Mouse (Mus musculus): ENCODE results near the gene Fgb. TPM values are rescaled to one million over a fixed set of nuclear protein-coding genes. Genes with fewer than 3 reads are reported as not detected.
A peak's percentile ranks its signal among the peaks of the same experiment; 100 is the strongest.

Gene Fgb
- total RNA-seq, 2 experiments from 2014 or later: not detected

- no peak for DNase-seq (ENCODE audit: low spot score in 2 of 2)
- no peak overlapping the region for H3K4me3 ChIP-seq
- H3K27ac ChIP-seq: no peak overlapping the region
- TF ChIP-seq CTCF (conservative IDR thresholded peaks at IDR 0.05): no peak
Observed at GRCm38 (mm10) chr3:83052102-83052501, 2.4 kb upstream of the Fgb start.

DNA sequence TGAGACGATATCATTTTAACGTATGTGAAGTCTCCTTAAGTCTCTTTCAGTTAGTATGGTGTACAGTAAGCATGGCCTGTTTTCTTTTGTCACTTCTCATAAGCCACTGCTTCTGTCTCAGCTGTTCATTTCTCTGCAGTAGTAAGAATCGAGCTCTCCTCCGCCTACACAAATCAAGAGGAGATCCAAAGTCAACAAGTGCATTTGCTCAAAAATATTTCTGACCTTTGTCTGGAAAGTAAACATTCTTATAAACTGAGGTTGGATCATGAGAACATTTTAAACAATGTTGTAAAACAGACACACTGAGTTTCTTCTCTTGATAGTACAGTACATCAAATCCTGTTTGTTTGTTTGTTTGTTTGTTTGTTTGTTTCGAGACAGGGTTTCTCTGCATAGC lies 998 bp upstream of the Fgb start:
- no peak for DNase-seq (ENCODE audit: low spot score in 2 of 2)
- TF ChIP-seq CTCF (conservative IDR thresholded peaks at IDR 0.05): no peak
- Histone ChIP-seq H3K4me3 (no peak overlapping the region), H3K27ac (no peak overlapping the region)

DNA sequence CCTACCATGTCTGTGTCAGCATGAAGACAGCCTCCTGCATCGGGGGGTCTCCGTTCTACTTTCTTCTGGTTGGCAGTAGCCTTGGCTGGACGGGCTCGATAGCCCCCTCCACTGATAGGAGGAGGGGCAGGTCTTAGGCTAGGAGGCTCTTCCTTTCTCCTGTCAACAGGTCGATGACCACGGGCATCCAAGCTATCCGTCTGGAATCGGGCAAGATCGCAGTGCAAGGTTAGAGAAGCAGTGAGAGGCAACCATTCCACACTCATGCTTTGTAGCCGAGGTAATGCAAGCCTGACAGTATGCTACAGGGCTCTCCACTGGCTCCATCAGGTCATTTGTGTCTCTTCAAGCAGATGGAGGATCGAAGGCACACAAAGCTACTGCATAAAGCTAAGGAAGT lies 3.0 kb downstream of the Fgb start:
- H3K27ac ChIP-seq: no peak overlapping the region
- no peak for DNase-seq (ENCODE audit: low spot score in 2 of 2)
- no peak overlapping the region for H3K4me3 ChIP-seq
- TF ChIP-seq CTCF (conservative IDR thresholded peaks at IDR 0.05): no peak

- H3K27ac ChIP-seq: no peak overlapping the region
- TF ChIP-seq CTCF (conservative IDR thresholded peaks at IDR 0.05): no peak
- no peak overlapping the region for H3K4me3 ChIP-seq
- DNase-seq (ENCODE audit: low spot score in 2 of 2): no peak
Observed at GRCm38 (mm10) chr3:83042451-83042850, 7.2 kb downstream of the Fgb start.

DNA sequence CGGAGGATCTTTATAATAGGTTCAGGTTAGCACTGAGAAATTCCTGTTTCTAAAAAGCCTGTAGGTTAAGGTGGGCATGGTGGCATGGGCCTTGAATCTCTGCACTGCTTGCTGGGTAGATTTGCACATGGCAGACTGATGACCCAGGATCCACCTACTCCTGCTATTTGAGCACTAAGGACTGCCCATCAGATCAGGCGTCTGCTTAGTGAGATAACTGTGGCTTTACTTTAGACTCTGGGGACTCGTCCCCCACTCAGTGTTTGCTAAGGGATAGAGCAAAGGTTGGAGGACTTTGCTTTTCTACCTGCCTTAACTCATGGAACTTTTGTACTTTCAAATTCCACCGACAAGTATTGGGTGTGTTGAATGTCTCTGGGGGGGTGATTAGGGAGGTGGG lies 10.0 kb downstream of the Fgb start:
- H3K4me3 ChIP-seq: no peak overlapping the region
- no peak for TF ChIP-seq CTCF (conservative IDR thresholded peaks at IDR 0.05)
- H3K27ac ChIP-seq: no peak overlapping the region
- no peak for DNase-seq (ENCODE audit: low spot score in 2 of 2)

- no peak overlapping the region for H3K4me3 ChIP-seq
- no peak overlapping the region for H3K27ac ChIP-seq
- TF ChIP-seq CTCF (conservative IDR thresholded peaks at IDR 0.05): no peak
- DNase-seq (ENCODE audit: low spot score in 2 of 2): no peak
Observed at GRCm38 (mm10) chr3:83038865-83039264, 10.8 kb downstream of the Fgb start.

GRCm38 (mm10) chr3:83033801-83034200 lies 15.9 kb downstream of the Fgb start:
- no peak for DNase-seq (ENCODE audit: low spot score in 2 of 2)
- H3K4me3 ChIP-seq: no peak overlapping the region
- no peak for TF ChIP-seq CTCF (conservative IDR thresholded peaks at IDR 0.05)
- no peak overlapping the region for H3K27ac ChIP-seq

- no peak for DNase-seq (ENCODE audit: low spot score in 2 of 2)
- no peak overlapping the region for H3K27ac ChIP-seq
- H3K4me3 ChIP-seq: no peak overlapping the region; the same call in 1 of the 2 replicates
Observed at GRCm38 (mm10) chr3:83032746-83033308, 16.8 kb downstream of the Fgb start.

GRCm38 (mm10) chr3:83030331-83030730 lies 19.3 kb downstream of the Fgb start:
- no peak for DNase-seq (ENCODE audit: low spot score in 2 of 2)
- Histone ChIP-seq H3K27ac (no peak overlapping the region), H3K4me3 (no peak overlapping the region)
- TF ChIP-seq CTCF (conservative IDR thresholded peaks at IDR 0.05): no peak

More at GRCm38 (mm10) chr3:83032746-83033308, 16.8 kb downstream of the Fgb start:
- no peak for TF ChIP-seq CTCF (conservative IDR thresholded peaks at IDR 0.05)

DNA sequence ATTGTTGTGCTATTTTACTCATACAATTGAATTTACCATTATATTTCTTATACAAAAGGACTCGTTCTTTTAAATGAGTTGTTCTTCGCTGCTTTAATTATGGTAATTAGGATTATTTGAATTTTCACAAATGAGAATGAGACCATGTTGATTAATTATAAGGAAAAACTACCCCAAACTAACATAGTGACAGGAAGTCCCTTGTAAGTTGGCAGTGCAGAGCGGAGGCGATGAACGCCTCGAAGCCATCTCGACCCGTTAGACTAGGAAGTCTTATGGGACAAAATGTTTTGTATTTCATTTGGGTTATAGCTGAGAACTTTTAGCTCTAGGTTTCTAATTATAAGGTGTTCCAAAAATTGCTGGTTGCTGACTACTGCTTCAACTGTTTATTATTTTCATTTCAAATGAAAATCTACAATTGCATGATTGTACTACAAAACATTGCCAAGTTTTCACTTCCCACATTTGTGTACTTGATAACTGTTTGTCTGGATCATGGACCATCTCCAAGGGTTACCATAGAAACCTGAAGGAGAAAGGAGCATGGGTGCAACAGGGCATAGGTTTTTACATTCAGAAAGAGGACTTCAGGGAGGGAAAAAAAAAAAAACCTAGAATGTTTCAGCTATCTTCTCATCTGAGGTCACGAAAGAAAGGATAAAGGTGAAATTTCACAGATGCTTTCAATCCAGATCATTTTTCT lies 22.0 kb downstream of the Fgb start:
- Histone ChIP-seq H3K27ac (peak overlapping the region; percentile 85), H3K4me3 (no peak overlapping the region)
- peak in 1 of 2 experiments; percentile 47 for DNase-seq (ENCODE audit: low spot score in 2 of 2)
- no peak for TF ChIP-seq CTCF (conservative IDR thresholded peaks at IDR 0.05)

DNA sequence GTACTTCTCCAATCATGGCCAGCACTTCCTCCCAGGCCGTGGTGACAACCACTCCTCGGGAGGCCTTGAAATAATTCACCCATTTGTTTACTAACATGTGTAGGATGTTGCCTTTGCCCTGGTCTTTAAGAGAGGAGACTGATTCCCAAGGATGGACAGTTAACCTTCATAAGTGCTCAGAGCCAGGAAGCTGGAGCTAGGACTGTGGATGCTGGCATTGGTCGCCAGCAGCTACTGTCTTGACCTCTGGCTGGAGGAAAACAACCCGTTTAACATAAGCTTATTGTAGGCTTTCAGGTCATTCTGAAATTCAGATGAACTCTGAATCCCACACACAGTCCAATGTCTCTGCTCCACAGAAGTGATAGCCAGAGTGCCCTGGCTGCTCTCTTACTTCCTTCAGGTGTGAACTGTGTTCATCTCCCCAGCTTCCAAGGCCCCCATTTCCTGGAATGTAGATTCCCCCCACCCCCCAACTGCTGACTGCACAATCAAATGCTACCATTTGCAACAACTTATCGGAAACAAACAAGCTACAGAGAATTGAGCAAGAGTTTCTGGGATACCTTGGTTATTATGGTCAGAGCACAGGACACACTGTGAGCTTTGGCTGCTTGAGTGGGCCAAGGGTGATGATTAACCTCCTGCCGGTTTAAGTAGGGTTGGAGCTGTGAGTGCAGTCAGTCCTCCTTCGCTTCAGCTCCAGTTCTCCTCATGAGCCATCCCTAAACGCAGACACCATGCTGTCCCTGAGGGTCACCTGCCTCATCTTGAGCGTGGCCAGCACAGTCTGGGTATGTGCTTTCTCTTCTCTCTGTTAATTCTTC lies 24.0 kb downstream of the Fgb start, which contains the start of gene Fga:
TSS of gene Fga (plus strand) at position 602 of the 827 bp plus-strand sequence.
- H3K27ac ChIP-seq: peak within 1 kb of the TSS; percentile 85
- no peak for DNase-seq (ENCODE audit: low spot score in 2 of 2)
- no peak for TF ChIP-seq CTCF (conservative IDR thresholded peaks at IDR 0.05)

GRCm38 (mm10) chr3:83025036-83025435 lies 24.6 kb downstream of the Fgb start:
- no peak for TF ChIP-seq CTCF (conservative IDR thresholded peaks at IDR 0.05)
- no peak for DNase-seq (ENCODE audit: low spot score in 2 of 2)
- H3K4me3 ChIP-seq: no peak overlapping the region
- H3K27ac ChIP-seq: peak overlapping the region; percentile 85

More for the DNA sequence above, 24.0 kb downstream of the Fgb start, which contains the start of gene Fga:
- no peak within 1 kb of the TSS for H3K4me3 ChIP-seq

DNA sequence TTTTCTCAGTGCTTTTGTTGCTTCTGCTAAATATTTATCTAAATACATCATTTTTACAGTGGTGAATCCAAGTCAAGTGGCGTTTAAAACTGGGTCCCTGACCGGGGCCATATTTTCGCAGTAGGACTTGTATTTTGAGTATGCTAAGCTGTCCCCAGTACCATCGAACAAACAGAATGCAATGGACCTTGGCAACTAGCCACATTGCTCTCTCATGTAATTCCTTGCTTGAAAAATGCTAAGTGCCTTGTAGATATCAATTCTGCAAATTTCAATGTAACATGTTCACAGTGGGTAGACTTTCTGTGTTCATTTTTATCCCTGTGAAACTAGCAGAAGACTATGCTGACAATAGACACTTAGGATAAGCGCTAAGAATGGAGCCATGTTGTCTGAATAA lies 28.5 kb downstream of the Fgb start:
- Histone ChIP-seq H3K4me3 (no peak overlapping the region), H3K27ac (no peak overlapping the region)
- DNase-seq (ENCODE audit: low spot score in 2 of 2): no peak
- TF ChIP-seq CTCF (conservative IDR thresholded peaks at IDR 0.05): no peak

Data from layer of hippocampus, adult 2 months (tissue).